ENCODE assay signal across 7 mouse cellular contexts in genomic region chr1:34433891-34434521, GRCm38 (mm10). TPM values are rescaled to one million over a fixed set of nuclear protein-coding genes. Genes with fewer than 3 reads are reported as not detected.
DNase-seq lines count a peak whose midpoint lies in the region; ATAC-seq lines count a peak whose summit lies in the region.

No protein-coding gene starts in this region.

- no peaks in the 10 kb centered on the region for H3K27me3 ChIP-seq in heart, embryonic 15.5 days
- H3K27me3 ChIP-seq in limb, embryonic 11.5 days (ENCODE audit: control insufficient read depth, insufficient read depth, low read length): no peaks in the 10 kb centered on the region
- H3K27me3 ChIP-seq in midbrain, embryonic 15.5 days (replicated peaks): no peaks in the 10 kb centered on the region

- DNase-seq in 3134 (ENCODE audit: extremely low read depth, insufficient read length, low spot score): peak; percentile 47
- peak; percentile 51 for DNase-seq in embryo, embryonic 11 days
- DNase-seq in limb, embryonic 11.5 days (ENCODE audit: low spot score): peak; percentile 60
- peak; percentile 45 for DNase-seq in yolk sac, embryonic 10.5 days (ENCODE audit: low spot score)

- H3K4me2 ChIP-seq in heart, embryonic 15.5 days: peak overlapping the region; percentile 82
- peak overlapping the region; percentile 36 for H3K4me2 ChIP-seq in limb, embryonic 11.5 days (ENCODE audit: low read depth, severe bottlenecking)
- H3K4me2 ChIP-seq in midbrain, embryonic 15.5 days: peak overlapping the region; percentile 70

- WGBS in heart, embryonic 15.5 days: 11% methylated on average over 19 of the region's 19 CpGs
- WGBS in limb, embryonic 11.5 days: 12% methylated on average over 19 of the region's 19 CpGs
- 6% methylated on average over 19 of the region's 19 CpGs for WGBS in midbrain, embryonic 15.5 days

- H3K4me1 ChIP-seq in heart, embryonic 15.5 days (replicated peaks): peaks cover 25% of the 10 kb centered on the region
- peaks cover 4% of the 10 kb centered on the region; the same call in 1 of the 2 replicates for H3K4me1 ChIP-seq in limb, embryonic 11.5 days (ENCODE audit: control insufficient read depth, insufficient read depth, low read length)
- H3K4me1 ChIP-seq in midbrain, embryonic 15.5 days: peaks cover 27% of the 10 kb centered on the region

- peaks cover 15% of the 10 kb centered on the region for H3K9me3 ChIP-seq in heart, embryonic 15.5 days (replicated peaks)
- peaks cover 16% of the 10 kb centered on the region for H3K9me3 ChIP-seq in limb, embryonic 11.5 days (ENCODE audit: control insufficient read depth, low read length)
- H3K9me3 ChIP-seq in midbrain, embryonic 15.5 days: no peaks in the 10 kb centered on the region; the same call in 1 of the 2 replicates

- peak overlapping the region; percentile 84 for H3K27ac ChIP-seq in heart, embryonic 15.5 days
- H3K27ac ChIP-seq in limb, embryonic 11.5 days (replicated peaks; ENCODE audit: low read depth, low read length): no peak overlapping the region
- H3K27ac ChIP-seq in midbrain, embryonic 15.5 days: peak overlapping the region; percentile 91; the same call in 1 of the 2 replicates

- ATAC-seq in CD4-positive, CD25-positive, alpha-beta regulatory T cell, adult 4 months: peak; percentile 51
- no peak for ATAC-seq in heart, embryonic 15.5 days (replicated peaks; ENCODE audit: insufficient number of reproducible peaks, insufficient read depth, low FRiP score, low read depth)
- no peak for ATAC-seq in limb, embryonic 11.5 days (ENCODE audit: insufficient number of reproducible peaks, low FRiP score, low TSS enrichment, low read depth)
- ATAC-seq in midbrain, embryonic 15.5 days (replicated peaks): peak; percentile 7; the same call in 1 of the 2 replicates

- H3K9ac ChIP-seq in heart, embryonic 15.5 days: no peak overlapping the region
- peak overlapping the region; percentile 23; the same call in 1 of the 2 replicates for H3K9ac ChIP-seq in limb, embryonic 11.5 days (ENCODE audit: low read length)
- H3K9ac ChIP-seq in midbrain, embryonic 15.5 days: peak overlapping the region; percentile 35; the same call in 1 of the 2 replicates

- peak overlapping the region; percentile 81 for H3K4me3 ChIP-seq in heart, embryonic 15.5 days
- H3K4me3 ChIP-seq in limb, embryonic 11.5 days (ENCODE audit: low read depth, low read length): peak overlapping the region; percentile 62
- peak overlapping the region; percentile 77 for H3K4me3 ChIP-seq in midbrain, embryonic 15.5 days

- peaks cover 21% of the 10 kb centered on the region for H3K36me3 ChIP-seq in heart, embryonic 15.5 days
- H3K36me3 ChIP-seq in limb, embryonic 11.5 days (ENCODE audit: control insufficient read depth, insufficient read depth, low read length): no peaks in the 10 kb centered on the region
- no peaks in the 10 kb centered on the region; the same call in 1 of the 2 replicates for H3K36me3 ChIP-seq in midbrain, embryonic 15.5 days (replicated peaks)

RNA-seq across cellular contexts. Expression of gene Ccdc115, which starts 5.5 kb away (rescaled TPM):
- 10 to 100 TPM; 37.2 to 56.6 TPM for polyA plus RNA-seq in CD4-positive, CD25-positive, alpha-beta regulatory T cell, adult 4 months (2017; shearing (Covaris generic))
- polyA plus RNA-seq in heart, embryonic 15.5 days (2015; fragmentation: Nextera tagmentation; extraction: Ambion mirVana): 41.4 and 44.3 TPM in 2 replicates
- polyA plus RNA-seq in limb, embryonic 11.5 days (2014; fragmentation: Nextera tagmentation; extraction: Ambion mirVana): 52.6 and 53.8 TPM in 2 replicates
- polyA plus RNA-seq in midbrain, embryonic 15.5 days (2015; fragmentation: Nextera tagmentation; extraction: Ambion mirVana): 70.6 and 71.2 TPM in 2 replicates

RNA-seq across cellular contexts. Expression of gene Imp4, which starts 5.6 kb away (rescaled TPM):
- polyA plus RNA-seq in CD4-positive, CD25-positive, alpha-beta regulatory T cell, adult 4 months (2017; shearing (Covaris generic)): 100 to 1,000 TPM; 140 to 143 TPM
- 50.2 and 63.2 TPM in 2 replicates for polyA plus RNA-seq in heart, embryonic 15.5 days (2015; fragmentation: Nextera tagmentation; extraction: Ambion mirVana)
- polyA plus RNA-seq in limb, embryonic 11.5 days (2014; fragmentation: Nextera tagmentation; extraction: Ambion mirVana): 102 and 118 TPM in 2 replicates
- 54.3 and 54.7 TPM in 2 replicates for polyA plus RNA-seq in midbrain, embryonic 15.5 days (2015; fragmentation: Nextera tagmentation; extraction: Ambion mirVana)

RNA-seq across cellular contexts. Expression of gene Ptpn18, which starts 25.6 kb away (rescaled TPM):
- 100 to 1,000 TPM; 127 to 195 TPM for polyA plus RNA-seq in CD4-positive, CD25-positive, alpha-beta regulatory T cell, adult 4 months (2017; shearing (Covaris generic))
- 12.0 and 17.9 TPM in 2 replicates for polyA plus RNA-seq in heart, embryonic 15.5 days (2015; fragmentation: Nextera tagmentation; extraction: Ambion mirVana)
- polyA plus RNA-seq in limb, embryonic 11.5 days (2014; fragmentation: Nextera tagmentation; extraction: Ambion mirVana): 7.6 and 7.9 TPM in 2 replicates
- polyA plus RNA-seq in midbrain, embryonic 15.5 days (2015; fragmentation: Nextera tagmentation; extraction: Ambion mirVana): 4.8 and 7.1 TPM in 2 replicates

Comparison
In these comparisons a context has a peak if more than half of its experiments do, and no peak if none do; other contexts are left out.
1. ATAC-seq: peak in CD4-positive, CD25-positive, alpha-beta regulatory T cell, adult 4 months (single experiment) and midbrain, embryonic 15.5 days (single experiment); none in heart, embryonic 15.5 days (single experiment) and limb, embryonic 11.5 days (single experiment).
2. Peak in every context shown above with its lines, with median percentiles within 50 percentile points of each other: DNase-seq, H3K4me2 ChIP-seq and H3K4me3 ChIP-seq.